Mouse (Mus musculus) adrenal gland, postnatal 10 days (tissue): ENCODE data around the gene Adamts14. TPM values are rescaled to one million over a fixed set of nuclear protein-coding genes. Genes with fewer than 3 reads are reported as not detected.

Experiments used
- DNase-seq: peaks from one replicate; pipeline ENCODE4 v3.0.0; 2021; ENCODE audit warnings: mixed read lengths
- long read RNA-seq, 2 experiments: library from polyadenylated mRNA; stranded (forward); transcript quantifications; one replicate each; pipeline ENCODE4 v2.0.0; 2021
- total RNA-seq, 2 experiments: library from RNA; stranded (reverse); gene quantifications; 2 replicates each; pipeline ENCODE4 v1.2.3; 2021

Adamts14 gene
- total RNA-seq, result 1 to 10 TPM; 3.7 to 4.3 TPM
- long read RNA-seq, experiment 1, full-length matches to known transcripts, result 1 of 2 reads
- long read RNA-seq, experiment 1, partial matches to known transcripts, result 0 of 2 reads
- long read RNA-seq, experiment 1, other reads (novel, unspliced or antisense), result 1 of 2 reads
- long read RNA-seq, experiment 2, partial matches to known transcripts, result 0 of 1 reads
- long read RNA-seq, experiment 2, other reads (novel, unspliced or antisense), result 1 of 1 reads

- DNase-seq, result peak; percentile 65
Measured at GRCm38 (mm10) chr10:61273081-61273843, at the start of gene Adamts14. Gene Adamts14 (minus strand): TSS chr10:61273438.

DNA sequence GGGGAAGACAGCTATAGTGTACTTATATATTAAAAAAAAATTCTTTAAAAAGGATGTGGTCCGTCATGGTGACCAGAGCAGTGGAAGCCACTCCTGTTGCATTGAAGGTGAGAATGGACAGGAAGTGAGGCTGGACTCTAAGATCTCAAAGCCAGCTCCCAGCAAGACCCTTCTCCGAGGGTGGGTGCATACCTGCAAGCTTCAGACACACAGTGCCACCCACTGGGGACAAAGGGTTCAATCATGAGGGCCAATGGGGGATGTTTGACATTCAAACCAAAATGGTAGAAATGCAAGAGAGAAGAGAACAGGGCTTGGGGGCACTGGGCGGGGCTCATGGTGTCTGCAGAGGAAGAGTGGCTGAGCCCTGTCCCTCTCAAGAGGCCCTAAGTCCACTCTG is 45.3 kb upstream of the Adamts14 start:
- DNase-seq, result no peak

GRCm38 (mm10) chr10:61315324-61315880 is 42.2 kb upstream of the Adamts14 start:
- no peak for DNase-seq

DNA sequence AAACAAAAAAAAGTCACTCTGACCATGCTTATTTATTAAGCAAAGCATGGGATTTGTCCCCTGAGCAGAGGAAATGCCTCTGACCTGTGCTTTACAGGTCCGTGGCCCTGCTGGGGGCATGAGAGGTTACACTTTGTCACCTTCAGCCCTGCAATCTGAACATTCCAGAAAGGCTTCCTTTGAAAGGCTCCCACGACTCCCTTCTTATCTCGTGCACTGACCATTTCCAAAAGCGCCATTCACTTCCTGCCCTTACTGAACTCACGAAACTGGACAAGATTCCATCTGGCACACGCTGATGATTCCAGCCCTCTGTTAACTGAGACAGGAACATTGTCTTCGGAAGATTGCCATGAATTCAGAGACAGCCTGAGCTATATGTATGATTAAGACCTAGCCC is 40.5 kb upstream of the Adamts14 start:
- DNase-seq, result no peak

- no peak for DNase-seq
Measured at GRCm38 (mm10) chr10:61312754-61313153, 39.5 kb upstream of the Adamts14 start.

GRCm38 (mm10) chr10:61312159-61312558 is 38.9 kb upstream of the Adamts14 start:
- DNase-seq, result no peak

DNA sequence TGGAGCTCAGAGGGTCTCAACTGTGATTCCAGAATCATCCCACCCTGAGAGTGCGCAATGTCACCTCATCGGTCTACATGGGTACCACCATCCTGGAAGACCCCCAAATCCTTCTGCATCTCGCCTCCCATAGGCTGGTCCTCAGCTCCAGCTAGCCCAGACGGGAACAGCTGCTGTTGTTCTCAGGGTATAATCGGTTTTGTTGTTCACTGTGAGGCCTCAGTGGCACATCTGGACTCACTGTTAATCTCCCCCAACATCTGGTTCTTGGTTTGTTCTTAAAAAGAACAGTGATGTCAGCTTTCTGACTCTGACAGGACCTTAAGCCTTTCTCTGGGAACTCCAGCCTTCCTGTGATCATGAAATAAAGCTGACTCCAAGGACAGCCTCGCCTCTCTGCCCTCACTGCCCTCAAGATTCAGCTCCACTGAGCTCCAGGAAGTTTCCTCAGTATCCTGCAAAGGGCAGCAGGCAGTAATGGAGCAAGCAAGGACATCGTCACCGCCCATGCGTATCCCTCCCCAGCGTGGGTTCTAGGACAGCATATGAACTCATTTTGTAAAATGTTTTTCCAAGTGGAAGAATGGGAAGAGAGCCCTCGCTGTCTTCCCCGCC is 35.6 kb upstream of the Adamts14 start:
- DNase-seq, result no peak

DNA sequence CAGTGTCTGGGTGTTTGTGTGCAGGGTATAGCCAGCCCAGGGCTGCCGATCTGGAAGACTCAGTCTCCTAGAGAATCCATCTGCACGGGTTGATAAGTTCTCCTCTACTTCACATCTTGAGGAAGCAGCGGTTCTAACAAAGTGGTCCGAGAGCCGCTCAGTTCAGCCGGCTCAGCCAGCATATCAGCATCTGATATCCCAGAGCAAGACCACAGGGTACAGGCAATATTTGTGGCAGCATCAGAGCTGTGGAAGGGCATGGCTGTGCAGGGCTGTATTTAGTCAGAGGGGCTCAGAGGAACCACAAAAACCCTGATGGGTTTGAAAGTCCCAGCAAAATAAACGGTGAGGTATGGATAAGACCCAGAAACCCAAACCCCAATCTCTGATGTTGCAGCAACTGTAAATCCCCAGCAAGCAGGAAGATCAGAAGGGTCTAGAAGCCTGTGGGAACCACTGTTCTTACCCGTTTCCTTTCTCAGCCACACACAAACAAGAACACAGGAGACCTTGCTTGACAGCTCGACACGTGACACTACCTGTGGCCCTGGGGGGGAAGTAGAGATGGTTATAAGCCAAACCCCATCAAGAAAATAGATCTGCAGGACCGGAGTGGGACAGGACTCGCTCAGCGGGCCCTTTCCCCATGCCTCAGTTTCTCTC is 32.8 kb upstream of the Adamts14 start:
- no peak for DNase-seq

DNA sequence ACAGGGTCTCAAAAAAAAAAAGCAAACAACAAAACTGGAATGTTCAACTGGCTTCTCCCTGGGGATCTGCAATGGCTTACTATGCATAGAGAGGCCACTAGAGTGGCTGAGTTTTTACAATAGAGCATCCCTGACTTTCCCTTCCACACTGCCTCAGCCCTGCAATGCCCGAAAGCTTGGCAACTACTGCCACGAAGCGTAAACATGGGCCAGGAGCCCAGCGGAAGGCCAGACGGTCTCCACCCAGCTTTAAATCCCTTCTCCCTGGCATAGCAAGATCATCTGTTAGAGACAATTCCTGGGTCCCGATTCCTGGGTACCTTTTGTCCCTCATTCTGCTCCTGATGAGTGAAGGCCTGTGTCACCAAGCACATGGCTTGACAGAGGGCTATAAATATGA is 30.8 kb upstream of the Adamts14 start:
- DNase-seq, result no peak

DNA sequence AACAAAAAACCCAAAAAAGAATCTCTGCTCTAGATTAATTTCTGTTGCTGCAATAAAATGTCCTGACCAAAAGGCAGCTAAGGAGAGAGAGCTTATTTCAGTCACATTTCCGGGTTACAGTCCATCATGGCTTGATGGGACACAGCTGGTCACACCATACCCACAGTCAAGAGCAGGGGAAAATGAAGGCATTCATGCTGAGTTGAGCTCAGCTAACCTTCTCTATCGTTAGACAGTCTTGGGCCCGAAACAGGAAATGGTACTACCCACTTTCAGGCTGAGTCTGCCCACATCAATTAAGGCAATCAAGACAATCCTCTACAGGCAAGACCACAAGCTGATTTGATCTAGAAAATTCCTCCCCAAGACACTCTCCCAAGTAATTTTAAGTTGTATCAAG is 27.8 kb upstream of the Adamts14 start:
- no peak for DNase-seq

- no peak for DNase-seq
Measured at GRCm38 (mm10) chr10:61297477-61297876, 24.2 kb upstream of the Adamts14 start, which contains the start of gene Prf1. Gene Prf1 (plus strand): TSS chr10:61297833.

DNA sequence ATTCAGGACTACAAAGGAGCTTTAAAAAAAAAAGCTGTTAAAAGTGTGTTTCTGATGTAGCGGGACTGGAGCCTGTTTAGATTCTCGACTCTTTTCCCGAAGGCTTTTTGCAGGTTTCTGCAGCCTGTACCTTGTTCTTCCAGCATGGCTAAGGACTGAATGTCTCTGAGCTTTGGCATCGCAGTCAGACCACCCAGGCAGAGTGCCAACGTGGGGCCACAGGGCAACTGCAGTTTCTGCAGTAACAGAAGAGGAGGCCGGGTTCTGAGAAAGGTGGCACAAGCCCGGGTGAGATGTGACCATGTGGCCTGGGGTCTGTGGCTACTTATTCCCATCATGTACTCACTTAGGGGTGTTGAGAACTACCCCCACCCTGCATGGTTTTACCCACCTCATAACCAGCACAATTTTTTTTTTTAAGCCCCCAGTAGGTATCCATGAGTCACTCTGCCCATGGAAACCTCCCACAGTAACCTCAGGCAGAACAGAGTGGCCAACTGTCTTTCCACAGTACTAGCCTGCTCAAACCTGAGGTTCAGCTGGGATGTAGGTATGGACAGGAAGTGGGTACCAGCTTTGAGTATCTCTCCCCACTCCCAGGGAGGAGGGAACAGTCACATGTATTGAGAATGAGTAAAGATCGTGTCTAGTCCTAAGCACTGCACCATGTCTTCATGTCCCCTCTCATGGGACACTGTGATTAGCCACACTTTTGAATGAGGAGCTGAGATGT is 23.6 kb upstream of the Adamts14 start:
- no peak for DNase-seq

- DNase-seq, result no peak
Measured at GRCm38 (mm10) chr10:61294242-61294641, 21.0 kb upstream of the Adamts14 start.

DNA sequence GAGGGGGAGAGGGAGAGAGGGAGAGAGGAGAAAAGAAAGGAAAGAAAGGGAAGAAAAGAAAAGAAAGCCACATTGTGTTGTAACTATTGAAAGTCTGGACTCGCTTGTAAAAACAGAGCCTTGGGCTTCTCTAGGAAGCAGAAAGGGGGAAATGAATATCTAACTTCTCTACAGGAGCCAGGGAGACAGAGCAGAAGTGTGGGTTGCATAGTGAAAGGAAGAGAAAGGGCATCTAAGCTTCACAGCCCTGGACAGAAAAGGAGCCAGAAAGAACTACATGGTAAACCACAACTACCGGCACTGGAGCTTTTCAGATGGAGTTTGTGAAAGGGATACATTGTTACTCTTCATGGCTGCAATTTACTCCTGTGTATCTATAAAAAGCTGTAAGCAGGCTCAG is 17.2 kb upstream of the Adamts14 start:
- DNase-seq, result no peak

DNA sequence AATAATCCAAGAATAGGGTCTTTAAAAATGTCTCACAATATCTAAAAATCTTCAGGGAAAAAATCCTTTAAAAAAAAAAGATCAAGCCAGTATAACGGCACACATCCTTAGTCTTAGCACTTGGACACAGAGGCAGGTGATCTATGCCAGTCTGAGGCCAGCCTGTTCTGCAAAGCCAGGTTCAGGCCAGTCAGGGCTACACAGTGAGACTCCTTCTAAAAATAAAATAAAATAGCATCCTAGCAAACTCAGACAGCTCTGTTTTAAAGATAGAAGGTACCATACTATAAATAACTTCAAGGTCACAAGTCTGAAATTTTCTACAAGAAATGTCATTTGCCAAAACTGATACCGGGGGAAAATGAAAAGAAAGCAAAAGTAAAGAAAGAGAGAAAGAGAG is 16.8 kb upstream of the Adamts14 start:
- no peak for DNase-seq

GRCm38 (mm10) chr10:61286246-61286645 is 13.0 kb upstream of the Adamts14 start:
- DNase-seq, result no peak

- DNase-seq, result peak; percentile 51
Measured at GRCm38 (mm10) chr10:61285271-61285670, 12.0 kb upstream of the Adamts14 start.

DNA sequence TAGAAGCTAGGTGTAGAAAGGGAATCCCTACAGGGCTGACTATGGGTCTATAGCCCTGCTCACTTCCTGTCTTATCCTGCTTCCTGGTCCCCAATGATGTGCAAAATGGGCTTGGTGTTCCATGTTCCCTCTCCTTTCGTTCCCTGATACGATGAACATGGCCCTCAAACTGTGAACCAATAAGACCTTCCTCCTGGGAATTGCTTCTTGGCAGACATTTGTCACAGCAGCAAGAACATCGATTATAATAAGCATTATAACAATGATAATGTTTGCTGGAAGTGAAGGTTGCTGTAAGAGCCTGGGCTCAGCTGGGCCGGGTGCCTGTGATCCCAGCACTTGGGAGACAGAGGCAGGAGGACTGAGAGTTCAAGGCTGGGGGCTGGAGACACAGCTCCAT is 11.1 kb upstream of the Adamts14 start:
- DNase-seq, result no peak

DNA sequence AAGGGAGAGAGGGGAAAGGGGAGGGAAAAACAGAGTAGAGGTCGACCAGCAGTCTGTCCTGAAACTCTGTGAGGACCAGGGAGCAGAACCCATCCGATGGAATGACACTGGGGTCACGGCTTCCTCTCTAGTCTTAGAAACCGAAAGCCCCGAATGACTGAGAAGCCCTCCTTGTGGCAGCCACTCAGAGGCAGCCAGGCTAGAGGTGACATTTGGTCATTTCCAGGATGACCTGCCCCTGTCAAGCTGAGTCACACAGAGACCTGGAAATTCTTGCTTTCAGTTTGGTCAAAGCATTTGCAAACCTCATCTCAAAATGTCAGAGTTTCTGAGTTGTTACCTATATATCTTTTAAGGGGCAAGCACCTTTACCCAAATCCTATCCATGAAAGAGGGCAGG is 7.9 kb upstream of the Adamts14 start:
- DNase-seq, result no peak

DNA sequence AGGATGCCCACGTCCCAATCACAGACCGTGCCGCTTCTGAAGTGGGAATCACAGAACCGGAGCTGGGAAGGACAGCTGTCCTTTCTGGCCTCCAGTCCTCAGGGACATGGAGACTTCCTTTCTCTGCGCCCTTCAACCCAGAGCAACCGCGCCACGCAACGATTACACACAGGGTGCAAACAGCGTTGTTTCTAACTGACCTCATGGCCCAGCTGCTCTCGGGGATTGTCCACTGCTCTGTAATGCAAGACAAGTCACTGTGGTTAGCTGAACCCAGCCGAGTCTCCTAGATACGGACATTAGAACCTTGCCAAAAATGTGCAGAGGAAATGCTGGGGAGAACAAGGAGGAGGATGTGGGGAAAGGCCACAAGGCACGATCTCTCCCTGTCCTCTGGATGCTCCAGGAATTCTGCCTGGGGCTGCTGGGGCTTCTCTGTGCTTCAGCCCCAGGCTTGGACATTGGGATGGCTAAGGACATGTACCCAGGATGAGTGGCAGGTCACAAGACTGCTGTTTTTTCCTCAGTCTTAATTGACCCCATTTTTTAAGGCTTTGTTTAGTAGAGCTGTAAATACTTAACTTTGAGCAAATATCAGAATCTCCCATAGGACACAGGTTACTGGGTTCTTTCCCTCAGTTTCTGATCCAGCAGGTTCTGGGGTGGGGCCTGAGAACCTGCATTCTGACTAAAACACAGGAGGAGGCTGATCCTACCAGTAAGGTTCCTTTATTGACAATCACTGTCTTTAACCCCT is 4.9 kb upstream of the Adamts14 start:
- peak; percentile 64 for DNase-seq

GRCm38 (mm10) chr10:61277051-61277450 is 3.8 kb upstream of the Adamts14 start:
- DNase-seq, result no peak
